Mouse (Mus musculus) liver, adult (tissue): ENCODE measurements around the gene Olfr996.
"Not testable (repeated sequence)": the region's sequence is repeated elsewhere in the genome, so short reads cannot be mapped to it uniquely, and the experiment has no call there.

ENCODE experiments used
- GATA4 ChIP-seq: IDR thresholded peaks from 2 replicates; pipeline ENCODE4 v1.6.1; 2014; ENCODE audit warnings: mild to moderate bottlenecking, low read length; ENCODE audit not compliant: insufficient replicate concordance

Gene Olfr996

GRCm38 (mm10) chr2:85578915-85579314 is at the start of gene Olfr996:
TSS of gene Olfr996 (plus strand) at chr2:85579215.
- no peak for TF ChIP-seq GATA4

GRCm38 (mm10) chr2:85532082-85532778 is 46.8 kb upstream of the Olfr996 start:
- no peak for TF ChIP-seq GATA4

- TF ChIP-seq GATA4: no peak
These were observed 45.1 kb upstream of the Olfr996 start for GRCm38 (mm10) chr2:85533934-85534333.

- TF ChIP-seq GATA4: no peak
These were observed 24.2 kb upstream of the Olfr996 start for GRCm38 (mm10) chr2:85554806-85555205.

GRCm38 (mm10) chr2:85560226-85560625 is 18.8 kb upstream of the Olfr996 start:
- TF ChIP-seq GATA4: no peak

- TF ChIP-seq GATA4: no peak
These were observed 17.8 kb upstream of the Olfr996 start for GRCm38 (mm10) chr2:85561187-85561586.

- not testable (repeated sequence) for TF ChIP-seq GATA4
These were observed 9.6 kb downstream of the Olfr996 start, which contains the start of gene Olfr998 for GRCm38 (mm10) chr2:85588648-85589047. TSS of gene Olfr998 (plus strand) at chr2:85588948.

GRCm38 (mm10) chr2:85611803-85612202 is 32.8 kb downstream of the Olfr996 start, which contains the start of gene Olfr1000:
TSS of gene Olfr1000 (minus strand) at chr2:85611903.
- no peak for TF ChIP-seq GATA4
